ENCODE assay signal across 9 mouse cellular contexts in the genomic region with DNA sequence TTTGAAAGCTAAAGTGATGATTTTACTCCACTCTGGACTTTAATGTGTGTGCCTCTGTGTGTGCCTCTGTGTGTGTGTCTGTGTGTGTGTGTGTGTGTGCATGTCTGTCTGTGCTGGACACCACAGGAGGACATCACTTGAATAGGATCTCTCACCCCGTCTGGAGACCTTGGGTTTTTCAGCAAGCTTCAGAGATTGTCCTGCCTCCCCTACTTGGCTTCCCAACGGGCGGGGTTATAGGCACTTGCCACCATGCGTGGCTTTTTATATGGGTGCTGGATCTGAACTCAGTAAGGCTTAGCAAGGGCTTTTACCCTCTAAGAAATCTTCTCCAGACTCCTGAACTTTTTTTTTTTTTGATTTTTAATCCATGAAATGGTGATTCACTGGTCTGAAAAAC. TPM values are rescaled to one million over a fixed set of nuclear protein-coding genes. Genes with fewer than 3 reads are reported as not detected.
A peak's percentile ranks its signal among the peaks of the same experiment; 100 is the strongest.
DNase-seq lines count a peak whose midpoint lies in the region; ATAC-seq and TF ChIP-seq lines count a peak whose summit lies in the region.
"Had no signal": no experiment of that assay in that cellular context is flagged by ENCODE, and none has a peak within 500 bp of the region (broad histone marks: within the 10 kb centered on the region; RNA-seq: fewer than 3 reads in every experiment).

No protein-coding gene starts in this region.

- no peak for TF ChIP-seq CTCF in gastrocnemius, adult 2 months (IDR thresholded peaks at IDR 0.05)
- TF ChIP-seq CTCF in lung, embryonic 14.5 days (IDR thresholded peaks at IDR 0.05; ENCODE audit: low read depth): no peak
- no peak for TF ChIP-seq CTCF in bone marrow macrophage, adult 2 months (IDR thresholded peaks at IDR 0.05; ENCODE audit: low read depth, low read length)

- no peaks in the 10 kb centered on the region for H3K27me3 ChIP-seq in lung, embryonic 14.5 days (ENCODE audit: insufficient read depth, low read length)

- H3K4me3 ChIP-seq in gastrocnemius, adult 2 months: peak overlapping the region; percentile 43; the same call in 1 of the 2 replicates
- H3K4me3 ChIP-seq in lung, embryonic 14.5 days (ENCODE audit: low read depth, low read length): no peak overlapping the region; the same call in 1 of the 2 replicates
- H3K4me3 ChIP-seq in bone marrow macrophage, adult 2 months (ENCODE audit: insufficient read depth, low read length): peak overlapping the region; percentile 25

- WGBS in lung, embryonic 14.5 days: 48% methylated on average over 4 of the region's 4 CpGs

- no peaks in the 10 kb centered on the region for H3K9me3 ChIP-seq in lung, embryonic 14.5 days (ENCODE audit: low read depth, low read length)

- H3K4me1 ChIP-seq in lung, embryonic 14.5 days (ENCODE audit: insufficient read depth): no peaks in the 10 kb centered on the region
- H3K4me1 ChIP-seq in bone marrow macrophage, adult 2 months (ENCODE audit: control insufficient read depth, insufficient read depth, low read length): peaks cover 24% of the 10 kb centered on the region

- no peaks in the 10 kb centered on the region for H3K36me3 ChIP-seq in lung, embryonic 14.5 days (ENCODE audit: insufficient read depth)

- H3K9ac ChIP-seq in lung, embryonic 14.5 days: no peak overlapping the region

- peak overlapping the region; percentile 53 for H3K4me2 ChIP-seq in lung, embryonic 14.5 days

- TF ChIP-seq POLR2A in bone marrow macrophage, adult 2 months (IDR thresholded peaks at IDR 0.05; ENCODE audit: borderline replicate concordance, low read depth, low read length): no peak

- no peak for DNase-seq in gastrocnemius, adult 2 months
- DNase-seq in gastrocnemius, postnatal 10 days: no peak
- no peak for DNase-seq in lung, embryonic 14.5 days
- no peak for DNase-seq in lung, postnatal 25 days (ENCODE audit: low spot score)
- DNase-seq in gastrocnemius, postnatal 25 days: no peak
- no peak for DNase-seq in right cerebral cortex, postnatal 36 days (ENCODE audit: low spot score in 2 of 2)
- DNase-seq: lung, postnatal 14 days had no signal

- intact Hi-C loops in gastrocnemius, adult 2 months (cut with DNase I): no loop called here

- ATAC-seq in lung, embryonic 14.5 days (ENCODE audit: insufficient read depth): no peak
- 0 out of 2 replicates have a peak, but pooled peaks have one; percentile 8 for ATAC-seq in megakaryocyte progenitor cell, adult 5-6 weeks (replicated peaks; ENCODE audit: poor library complexity)

- H3K27ac ChIP-seq in gastrocnemius, adult 2 months: no peak overlapping the region
- no peak overlapping the region for H3K27ac ChIP-seq in lung, embryonic 14.5 days (ENCODE audit: low read depth)
- H3K27ac ChIP-seq in bone marrow macrophage, adult 2 months (ENCODE audit: insufficient read depth, low read depth, low read length): peak overlapping the region; percentile 65

RNA-seq across cellular contexts. Expression of gene Tmem260, which starts 23.5 kb away (rescaled TPM):
- 1 to 10 TPM; 3.5 to 5.0 TPM for total RNA-seq in gastrocnemius, adult 2 months (2021)
- total RNA-seq in gastrocnemius, postnatal 10 days (2021): 10 to 100 TPM in 1 of 2 experiments, 1 to 10 TPM in 1; 9.4 to 12.9 TPM
- polyA plus RNA-seq in lung, embryonic 14.5 days (2014; fragmentation: Nextera tagmentation; extraction: Ambion mirVana): 25.9 and 26.7 TPM in 2 replicates
- polyA plus RNA-seq in bone marrow macrophage, adult 2 months (2012; ENCODE audit: insufficient read depth, insufficient read length, missing spikeins): 19.0 and 21.4 TPM in 2 replicates
- 16.4 and 24.7 TPM in 2 replicates for total RNA-seq in megakaryocyte progenitor cell, adult 5-6 weeks (2015)
- total RNA-seq in megakaryocyte progenitor cell, adult 5-6 weeks (2017): 17.8 and 19.7 TPM in 2 replicates
- 1 to 10 TPM; 4.3 to 5.8 TPM for total RNA-seq in gastrocnemius, postnatal 25 days (2021)
